ENCODE assay signal across 8 mouse cellular contexts in genomic region chr2:92434375-92434745, GRCm38 (mm10). TPM values are rescaled to one million over a fixed set of nuclear protein-coding genes. Genes with fewer than 3 reads are reported as not detected.
DNase-seq lines count a peak whose midpoint lies in the region; ATAC-seq and TF ChIP-seq lines count a peak whose summit lies in the region.

No protein-coding gene starts in this region.

- H3K9ac ChIP-seq in liver, adult 2 months (ENCODE audit: low read depth, low read length): peak overlapping the region; percentile 62
- H3K9ac ChIP-seq in embryonic facial prominence, embryonic 14.5 days (ENCODE audit: low read depth, low read length): peak overlapping the region; percentile 61
- H3K9ac ChIP-seq in limb, embryonic 14.5 days (ENCODE audit: low read depth, low read length, severe bottlenecking): peak overlapping the region; percentile 48

- H3K4me1 ChIP-seq in liver, adult 2 months (ENCODE audit: control insufficient read depth, insufficient read depth, low read length): peaks cover 17% of the 10 kb centered on the region
- H3K4me1 ChIP-seq in embryonic facial prominence, embryonic 14.5 days (ENCODE audit: control insufficient read depth, insufficient read depth, low read length): peaks cover 28% of the 10 kb centered on the region
- peaks cover 34% of the 10 kb centered on the region for H3K4me1 ChIP-seq in limb, embryonic 14.5 days (ENCODE audit: control insufficient read depth, insufficient read depth, low read length)
- H3K4me1 ChIP-seq in olfactory bulb, adult 2 months (ENCODE audit: control insufficient read depth, insufficient read depth, low read length): peaks cover 15% of the 10 kb centered on the region

- H3K36me3 ChIP-seq in liver, adult 2 months (ENCODE audit: control insufficient read depth, insufficient read depth, low read length): no peaks in the 10 kb centered on the region
- H3K36me3 ChIP-seq in embryonic facial prominence, embryonic 14.5 days (ENCODE audit: control insufficient read depth, insufficient read depth, low read length): no peaks in the 10 kb centered on the region
- H3K36me3 ChIP-seq in limb, embryonic 14.5 days (ENCODE audit: control insufficient read depth, insufficient read depth, low read length): no peaks in the 10 kb centered on the region

- peak; percentile 65 for DNase-seq in liver, adult 2 months (ENCODE audit: extremely low read depth, low read depth, low spot score)
- no peak for DNase-seq in liver
- DNase-seq in embryonic facial prominence, embryonic 14.5 days (ENCODE audit: low spot score): no peak
- DNase-seq in limb, embryonic 14.5 days (ENCODE audit: low spot score): no peak
- no peak for DNase-seq in cerebellum, postnatal 25 days
- no peak for DNase-seq in left cerebral cortex, postnatal 36 days (ENCODE audit: low spot score in 2 of 2)
- DNase-seq in natural killer cell, adult 2 months (ENCODE audit: low spot score in 2 of 2): no peak

- peak overlapping the region; percentile 63 for H3K4me2 ChIP-seq in embryonic facial prominence, embryonic 14.5 days (ENCODE audit: low read depth, low read length)
- peak overlapping the region; percentile 82 for H3K4me2 ChIP-seq in limb, embryonic 14.5 days (replicated peaks; ENCODE audit: low read depth, low read length, severe bottlenecking)

- no peak for ATAC-seq in embryonic facial prominence, embryonic 14.5 days (ENCODE audit: low read depth)
- ATAC-seq in limb, embryonic 14.5 days (ENCODE audit: low FRiP score, low read depth): no peak

- TF ChIP-seq POLR2A in liver, adult 2 months (IDR thresholded peaks at IDR 0.05; ENCODE audit: extremely low read depth, insufficient read depth, low read length): no peak
- no peak for TF ChIP-seq POLR2A in limb, embryonic 14.5 days (IDR thresholded peaks at IDR 0.05; ENCODE audit: borderline replicate concordance, extremely low read depth, insufficient read depth, insufficient read length)
- TF ChIP-seq POLR2A in olfactory bulb, adult 2 months (IDR thresholded peaks at IDR 0.05; ENCODE audit: insufficient read depth, low read depth, low read length): no peak

- intact Hi-C loops in left cerebral cortex, postnatal 36 days (cut with DNase I): loop anchor here (5.0 to 10.0 kb wide), 5 partner anchors 47 to 450 kb away; no protein-coding TSS in a partner anchor

- 2% methylated on average over 12 of the region's 12 CpGs for WGBS in liver, adult 2 months
- WGBS in embryonic facial prominence, embryonic 14.5 days: 5% methylated on average over 12 of the region's 12 CpGs
- 9% methylated on average over 12 of the region's 12 CpGs for WGBS in limb, embryonic 14.5 days
- WGBS in olfactory bulb, adult 2 months: 1% methylated on average over 12 of the region's 12 CpGs

- H3K9me3 ChIP-seq in embryonic facial prominence, embryonic 14.5 days (ENCODE audit: control insufficient read depth, low read length): no peaks in the 10 kb centered on the region
- no peaks in the 10 kb centered on the region for H3K9me3 ChIP-seq in limb, embryonic 14.5 days (ENCODE audit: control insufficient read depth, low read length)

- no peaks in the 10 kb centered on the region for H3K27me3 ChIP-seq in liver, adult 2 months (ENCODE audit: control insufficient read depth, insufficient read depth, low read length)
- no peaks in the 10 kb centered on the region; the same call in 1 of the 2 replicates for H3K27me3 ChIP-seq in embryonic facial prominence, embryonic 14.5 days (replicated peaks; ENCODE audit: control insufficient read depth, insufficient read depth, low read length)
- H3K27me3 ChIP-seq in limb, embryonic 14.5 days (ENCODE audit: control insufficient read depth, insufficient read depth, low read length): no peaks in the 10 kb centered on the region

- TF ChIP-seq CTCF in liver, adult 2 months (IDR thresholded peaks at IDR 0.05; ENCODE audit: low read depth, low read length): no peak
- no peak for TF ChIP-seq CTCF in olfactory bulb, adult 2 months (IDR thresholded peaks at IDR 0.05; ENCODE audit: insufficient read depth, low read depth, low read length)

- peak overlapping the region; percentile 81 for H3K27ac ChIP-seq in liver, adult 2 months (replicated peaks; ENCODE audit: insufficient read depth, low read depth, low read length)
- 0 out of 2 replicates have a peak overlapping the region, but pooled peaks have one; percentile 31 for H3K27ac ChIP-seq in embryonic facial prominence, embryonic 14.5 days (replicated peaks; ENCODE audit: low read depth, low read length)
- no peak overlapping the region for H3K27ac ChIP-seq in limb, embryonic 14.5 days (replicated peaks; ENCODE audit: low read depth, low read length)
- peak overlapping the region; percentile 91 for H3K27ac ChIP-seq in olfactory bulb, adult 2 months (ENCODE audit: insufficient read depth, low read depth, low read length)

- H3K79me2 ChIP-seq in liver, adult 2 months (ENCODE audit: control insufficient read depth, insufficient read depth, low read length): peaks cover 19% of the 10 kb centered on the region

- H3K4me3 ChIP-seq in liver, adult 2 months (ENCODE audit: insufficient read depth, low read depth, low read length): peak overlapping the region; percentile 49
- peak overlapping the region; percentile 92 for H3K4me3 ChIP-seq in embryonic facial prominence, embryonic 14.5 days (ENCODE audit: low read depth, low read length)
- H3K4me3 ChIP-seq in limb, embryonic 14.5 days (replicated peaks; ENCODE audit: low read length): peak overlapping the region; percentile 88
- H3K4me3 ChIP-seq in olfactory bulb, adult 2 months (ENCODE audit: insufficient read depth, low read depth, low read length): peak overlapping the region; percentile 66

RNA-seq across cellular contexts. Expression of gene Cry2, which starts 0.5 kb away (rescaled TPM):
- total RNA-seq in liver, adult 2 months (2014; rRNA removed): 20.5 and 22.4 TPM in 2 replicates
- polyA plus RNA-seq in liver, adult 2 months (2012; rRNA removed): 17.1 and 21.9 TPM in 2 replicates
- polyA plus RNA-seq in embryonic facial prominence, embryonic 14.5 days (2014; fragmentation: Nextera tagmentation; extraction: Ambion mirVana): 26.6 and 27.1 TPM in 2 replicates
- polyA plus RNA-seq in limb, embryonic 14.5 days (2012; rRNA removed): 27.2 and 33.5 TPM in 2 replicates
- polyA plus RNA-seq in limb, embryonic 14.5 days (2014; fragmentation: Nextera tagmentation; extraction: Ambion mirVana): 30.2 and 34.8 TPM in 2 replicates
- polyA plus RNA-seq in olfactory bulb, adult 2 months (2012; ENCODE audit: insufficient read depth, insufficient read length, low replicate concordance, missing spikeins): not detected in 2 replicates
- total RNA-seq in left cerebral cortex, postnatal 36 days (2021): 100 to 1,000 TPM; 109 to 122 TPM

RNA-seq across cellular contexts. Expression of gene Slc35c1, which starts 26.0 kb away (rescaled TPM):
- 3.0 and 3.9 TPM in 2 replicates for total RNA-seq in liver, adult 2 months (2014; rRNA removed)
- polyA plus RNA-seq in liver, adult 2 months (2012; rRNA removed): 26.0 and 30.7 TPM in 2 replicates
- 15.7 and 16.0 TPM in 2 replicates for polyA plus RNA-seq in embryonic facial prominence, embryonic 14.5 days (2014; fragmentation: Nextera tagmentation; extraction: Ambion mirVana)
- 16.1 and 24.1 TPM in 2 replicates for polyA plus RNA-seq in limb, embryonic 14.5 days (2012; rRNA removed)
- polyA plus RNA-seq in limb, embryonic 14.5 days (2014; fragmentation: Nextera tagmentation; extraction: Ambion mirVana): 14.3 and 15.1 TPM in 2 replicates
- polyA plus RNA-seq in olfactory bulb, adult 2 months (2012; ENCODE audit: insufficient read depth, insufficient read length, low replicate concordance, missing spikeins): not detected in 2 replicates
- 10 to 100 TPM; 17.0 to 18.4 TPM for total RNA-seq in left cerebral cortex, postnatal 36 days (2021)

RNA-seq across cellular contexts. Expression of gene Mapk8ip1, which starts 33.3 kb away (rescaled TPM):
- total RNA-seq in liver, adult 2 months (2014; rRNA removed): 0.65 and 1.0 TPM in 2 replicates
- 1.3 and 1.6 TPM in 2 replicates for polyA plus RNA-seq in liver, adult 2 months (2012; rRNA removed)
- 17.6 and 18.1 TPM in 2 replicates for polyA plus RNA-seq in embryonic facial prominence, embryonic 14.5 days (2014; fragmentation: Nextera tagmentation; extraction: Ambion mirVana)
- polyA plus RNA-seq in limb, embryonic 14.5 days (2012; rRNA removed): 42.5 and 54.8 TPM in 2 replicates
- 12.9 and 13.8 TPM in 2 replicates for polyA plus RNA-seq in limb, embryonic 14.5 days (2014; fragmentation: Nextera tagmentation; extraction: Ambion mirVana)
- polyA plus RNA-seq in olfactory bulb, adult 2 months (2012; ENCODE audit: insufficient read depth, insufficient read length, low replicate concordance, missing spikeins): not detected in 2 replicates
- 100 to 1,000 TPM; 344 to 389 TPM for total RNA-seq in left cerebral cortex, postnatal 36 days (2021)

RNA-seq across cellular contexts. Expression of gene 1700029I15Rik, which starts 52.0 kb away (rescaled TPM):
- total RNA-seq in liver, adult 2 months (2014; rRNA removed): 1.3 and 2.0 TPM in 2 replicates
- 3.3 and 5.6 TPM in 2 replicates for polyA plus RNA-seq in liver, adult 2 months (2012; rRNA removed)
- 2.7 and 3.0 TPM in 2 replicates for polyA plus RNA-seq in embryonic facial prominence, embryonic 14.5 days (2014; fragmentation: Nextera tagmentation; extraction: Ambion mirVana)
- 3.1 and 3.5 TPM in 2 replicates for polyA plus RNA-seq in limb, embryonic 14.5 days (2012; rRNA removed)
- 1.7 and 2.4 TPM in 2 replicates for polyA plus RNA-seq in limb, embryonic 14.5 days (2014; fragmentation: Nextera tagmentation; extraction: Ambion mirVana)
- not detected in 2 replicates for polyA plus RNA-seq in olfactory bulb, adult 2 months (2012; ENCODE audit: insufficient read depth, insufficient read length, low replicate concordance, missing spikeins)
- total RNA-seq in left cerebral cortex, postnatal 36 days (2021): 1 to 10 TPM; 3.6 to 4.2 TPM

RNA-seq across cellular contexts. Expression of gene Large2, which starts 59.7 kb away (rescaled TPM):
- 0.37 and 0.74 TPM in 2 replicates for total RNA-seq in liver, adult 2 months (2014; rRNA removed)
- polyA plus RNA-seq in liver, adult 2 months (2012; rRNA removed): 0.88 and 1.7 TPM in 2 replicates
- polyA plus RNA-seq in embryonic facial prominence, embryonic 14.5 days (2014; fragmentation: Nextera tagmentation; extraction: Ambion mirVana): 10.7 and 11.1 TPM in 2 replicates
- 32.7 and 41.1 TPM in 2 replicates for polyA plus RNA-seq in limb, embryonic 14.5 days (2012; rRNA removed)
- polyA plus RNA-seq in limb, embryonic 14.5 days (2014; fragmentation: Nextera tagmentation; extraction: Ambion mirVana): 15.0 and 16.3 TPM in 2 replicates
- not detected in 2 replicates for polyA plus RNA-seq in olfactory bulb, adult 2 months (2012; ENCODE audit: insufficient read depth, insufficient read length, low replicate concordance, missing spikeins)
- under 1 TPM; 0.47 to 0.97 TPM for total RNA-seq in left cerebral cortex, postnatal 36 days (2021)
